Mouse (Mus musculus) bone marrow, adult 2 months (tissue): ENCODE data around the gene Pde4dip. TPM values are rescaled to one million over a fixed set of nuclear protein-coding genes. Genes with fewer than 3 reads are reported as not detected.
A peak's percentile ranks its signal among the peaks of the same experiment; 100 is the strongest.

Experiments
- H3K27ac ChIP-seq: fragments of 200-500 bp; 2 replicates; pipeline ENCODE4 v1.5.1; 2012; ENCODE audit warnings: low read depth, mild to moderate bottlenecking, control low read depth, inconsistent platforms, low read length; ENCODE audit not compliant: control insufficient read depth, poor library complexity, insufficient read depth
- H3K4me1 ChIP-seq: fragments of 200-500 bp; 2 replicates; pipeline ENCODE4 v1.6.1; 2011; ENCODE audit warnings: low read length; ENCODE audit not compliant: control insufficient read depth, insufficient read depth
- H3K4me3 ChIP-seq: fragments of 200-500 bp; replicated peaks from 2 replicates; pipeline ENCODE3; 2011; ENCODE audit warnings: mild to moderate bottlenecking, low read depth, low read length, control low read depth; ENCODE audit not compliant: control insufficient read depth
- CTCF ChIP-seq: fragments of 200-500 bp; IDR thresholded peaks from 2 replicates; pipeline ENCODE4 v1.5.1; 2011; ENCODE audit warnings: low read length, control low read depth; ENCODE audit not compliant: control insufficient read depth, insufficient read depth
- POLR2A ChIP-seq: fragments of 200-500 bp; IDR thresholded peaks from 2 replicates; pipeline ENCODE4 v1.6.1; 2011; ENCODE audit warnings: low read depth, mild to moderate bottlenecking, control low read depth, low read length, borderline replicate concordance; ENCODE audit not compliant: control insufficient read depth
- WGBS: fragments of 180-500 bp; shearing (Covaris S2); methylation state at CpG from one replicate; pipeline ENCODE4 v1.1.7; 2018; 5-methylcytosine and 5-hydroxymethylcytosine counted together
- polyA plus RNA-seq: library from polyadenylated mRNA; stranded (reverse); fragments of >200 nt; gene quantifications from 2 replicates; pipeline ENCODE4 v1.2.4, GENCODE M21; 2011; ENCODE audit warnings: low replicate concordance; ENCODE audit not compliant: missing spikeins, insufficient read depth, insufficient read length

The Pde4dip gene
- 7.5 and 12.7 TPM in 2 replicates for polyA plus RNA-seq

DNA sequence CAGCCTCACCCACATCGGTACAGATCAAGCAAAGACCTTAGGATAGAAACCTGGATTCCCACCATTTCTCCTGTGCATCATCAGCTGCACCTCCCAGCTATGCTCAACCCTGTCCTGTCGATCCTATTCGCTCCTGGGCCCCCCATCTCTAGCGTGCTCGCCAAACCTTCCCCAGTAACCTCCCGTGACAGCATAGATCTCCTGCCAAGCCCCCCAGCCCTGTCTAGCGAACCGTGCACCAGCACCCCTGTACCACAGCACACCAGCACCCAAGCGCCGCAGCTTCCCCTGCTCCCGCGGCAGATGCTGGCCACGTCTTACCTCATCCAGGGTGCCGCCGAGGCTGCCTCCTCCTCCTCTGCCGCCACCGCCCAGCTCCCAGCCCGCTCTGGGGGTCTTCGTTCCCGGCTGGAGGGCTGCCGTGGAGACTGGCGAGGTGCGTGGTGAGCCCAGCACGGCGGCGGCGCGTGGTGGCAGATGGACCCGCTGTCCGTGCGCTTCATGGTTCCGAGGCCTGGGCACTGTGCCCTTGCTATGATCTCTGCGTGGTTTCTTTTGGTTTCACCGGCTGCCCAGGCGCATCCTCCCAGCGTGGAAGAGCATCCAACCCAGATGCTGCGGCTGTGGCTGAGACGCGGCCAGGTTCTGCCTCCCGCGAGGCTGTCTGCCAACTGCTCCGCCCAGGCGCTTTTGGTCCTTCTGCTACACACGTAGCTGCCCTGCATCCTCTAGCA is at the start of gene Pde4dip:
Gene Pde4dip, minus strand, starts transcription at position 540 of the 734 bp plus-strand sequence.
- TF ChIP-seq POLR2A: no peak
- Histone ChIP-seq H3K27ac (no peak within 1 kb of the TSS), H3K4me1 (no peaks in the 10 kb centered on the region), H3K4me3 (no peak within 1 kb of the TSS)
- WGBS: 3% methylated on average over 44 of the region's 44 CpGs

DNA sequence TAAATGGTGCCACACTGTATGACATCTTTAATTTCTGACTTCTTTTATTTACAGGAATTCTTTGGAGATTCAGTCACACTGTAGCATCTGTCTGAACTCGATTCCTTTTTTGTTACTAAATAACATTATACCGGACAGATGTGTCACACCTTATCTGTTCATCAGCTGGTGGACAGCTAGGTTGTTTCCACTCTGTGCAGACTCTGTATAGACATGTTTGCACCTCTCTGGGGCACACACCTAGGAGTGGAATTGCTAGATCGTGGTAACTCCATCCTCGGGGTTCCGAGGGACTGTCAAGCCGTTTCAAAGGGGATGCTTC is 49.4 kb upstream of the Pde4dip start:
- WGBS: 60% methylated on average over 6 of the region's 6 CpGs
- H3K27ac ChIP-seq: no peak overlapping the region
- H3K4me1 ChIP-seq: peaks cover 3% of the 10 kb centered on the region; the same call in 1 of the 2 replicates
- TF ChIP-seq POLR2A (no peak), CTCF (no peak)
- no peak overlapping the region for H3K4me3 ChIP-seq

DNA sequence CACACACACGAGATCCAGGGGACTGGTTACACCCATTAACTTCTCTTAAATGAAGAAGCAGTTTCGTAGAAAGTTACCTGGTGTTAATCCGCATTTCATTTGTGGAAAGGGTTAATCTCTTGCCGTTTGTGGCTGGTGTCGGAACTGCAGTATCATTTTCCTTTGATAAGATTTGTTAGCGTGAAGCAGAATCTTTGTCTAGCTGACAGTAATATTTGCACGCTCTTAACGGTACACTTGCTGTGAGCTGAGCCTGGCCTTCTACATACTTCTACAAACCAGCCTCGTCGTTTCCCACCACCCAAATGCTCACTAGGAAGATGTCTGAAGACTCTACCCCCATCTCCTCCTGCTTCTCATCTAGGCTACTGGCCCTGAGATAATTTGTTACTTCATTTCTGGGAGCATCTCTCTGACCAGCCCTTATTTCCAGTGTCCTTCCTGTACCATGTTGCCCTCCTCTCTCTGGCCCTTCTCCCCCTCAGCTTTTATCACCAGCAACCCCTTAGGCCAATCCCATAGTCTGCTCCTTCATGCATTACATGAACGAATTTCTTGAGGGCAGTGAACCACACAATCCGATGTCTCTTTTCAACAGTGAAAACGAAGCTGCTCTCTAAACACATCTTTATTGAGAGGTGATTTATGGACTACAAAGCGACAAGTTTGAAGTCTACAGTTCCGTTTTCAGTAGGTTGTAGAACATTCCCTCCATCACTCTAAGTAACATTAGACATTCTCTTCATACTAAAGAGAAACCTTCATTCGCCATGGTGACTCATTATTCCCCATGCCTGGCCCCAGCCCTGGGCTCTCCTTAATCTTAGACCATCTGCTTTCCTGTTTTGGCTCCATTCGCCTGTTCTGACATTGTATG is 48.8 kb upstream of the Pde4dip start:
- WGBS: 19% methylated on average over 17 of the region's 17 CpGs
- H3K4me3 ChIP-seq: no peak overlapping the region
- H3K4me1 ChIP-seq: peaks cover 3% of the 10 kb centered on the region; the same call in 1 of the 2 replicates
- no peak for TF ChIP-seq POLR2A
- no peak for TF ChIP-seq CTCF
- H3K27ac ChIP-seq: no peak overlapping the region

DNA sequence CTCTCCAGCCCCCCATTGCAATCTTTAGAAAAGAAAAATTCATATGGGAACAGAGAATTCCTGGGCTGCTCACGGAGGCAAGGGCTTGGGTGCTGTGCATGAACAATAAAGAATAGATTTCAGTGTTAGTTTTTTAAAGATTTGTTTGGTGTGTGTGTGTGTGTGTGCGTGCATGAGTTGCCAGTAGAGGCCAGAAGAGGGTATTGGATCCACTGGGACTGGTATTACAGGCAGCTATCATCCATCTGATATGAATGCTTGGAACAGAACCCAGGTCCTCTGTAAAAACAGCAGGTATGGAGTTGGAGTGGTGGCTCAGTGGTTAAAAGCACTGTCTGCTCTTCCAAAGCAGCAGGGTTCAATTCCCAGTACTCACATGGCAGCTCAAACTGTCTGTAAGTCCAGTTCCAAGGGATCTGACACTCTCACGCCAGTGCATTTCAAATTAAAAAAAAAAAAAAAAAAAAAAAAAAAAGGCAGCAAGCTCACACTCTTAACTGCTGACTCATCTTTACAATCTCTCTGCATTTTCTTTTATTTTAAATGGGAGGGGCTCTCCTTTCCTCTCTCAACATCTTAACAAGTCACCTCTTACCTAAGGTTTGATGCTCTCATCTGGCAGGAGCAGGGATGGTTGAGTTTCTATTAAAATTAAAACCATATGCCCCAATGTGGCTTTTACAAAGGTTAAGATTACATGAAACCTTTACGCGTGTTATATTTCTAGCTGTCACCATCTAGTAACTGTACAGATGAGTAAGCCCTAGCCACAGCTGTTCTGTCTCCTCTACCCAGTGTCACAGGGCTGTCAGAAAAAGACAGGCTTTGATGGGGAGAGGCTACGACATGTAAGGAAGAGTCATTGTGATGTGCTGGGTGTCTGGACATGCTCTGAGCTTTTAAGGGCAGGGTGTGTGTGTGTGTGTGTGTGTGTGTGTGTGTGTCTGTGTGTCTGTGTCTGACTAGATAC is 46.1 kb upstream of the Pde4dip start:
- TF ChIP-seq CTCF (no peak), POLR2A (no peak)
- Histone ChIP-seq H3K27ac (no peak overlapping the region), H3K4me1 (peaks cover 11% of the 10 kb centered on the region; the same call in 1 of the 2 replicates), H3K4me3 (no peak overlapping the region)
- 71% methylated on average over 6 of the region's 6 CpGs for WGBS

DNA sequence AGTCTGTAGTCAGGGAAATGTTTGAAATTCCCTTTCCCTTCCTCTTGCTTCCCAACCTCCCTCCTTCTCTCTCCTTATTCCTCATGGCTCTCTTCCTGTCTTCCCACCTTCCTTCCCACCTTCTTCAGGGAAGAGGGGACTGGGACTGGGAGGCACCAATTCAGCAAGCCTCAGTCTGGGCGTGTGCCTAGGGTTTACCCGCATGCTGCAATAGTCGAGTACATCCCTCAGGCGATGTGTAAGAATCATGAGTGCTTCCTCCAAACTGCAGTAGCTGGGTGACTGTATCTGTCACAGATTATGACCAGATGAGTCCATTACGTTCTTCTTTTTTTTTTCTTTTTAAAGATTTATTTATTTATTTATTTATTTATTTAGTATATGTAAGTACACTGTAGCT is 45.3 kb upstream of the Pde4dip start:
- WGBS: 22% methylated on average over 5 of the region's 5 CpGs
- H3K4me1 ChIP-seq: peaks cover 13% of the 10 kb centered on the region; the same call in 1 of the 2 replicates
- H3K4me3 ChIP-seq: no peak overlapping the region
- no peak for TF ChIP-seq CTCF
- no peak for TF ChIP-seq POLR2A
- peak overlapping the region; percentile 74; the same call in 1 of the 2 replicates for H3K27ac ChIP-seq

DNA sequence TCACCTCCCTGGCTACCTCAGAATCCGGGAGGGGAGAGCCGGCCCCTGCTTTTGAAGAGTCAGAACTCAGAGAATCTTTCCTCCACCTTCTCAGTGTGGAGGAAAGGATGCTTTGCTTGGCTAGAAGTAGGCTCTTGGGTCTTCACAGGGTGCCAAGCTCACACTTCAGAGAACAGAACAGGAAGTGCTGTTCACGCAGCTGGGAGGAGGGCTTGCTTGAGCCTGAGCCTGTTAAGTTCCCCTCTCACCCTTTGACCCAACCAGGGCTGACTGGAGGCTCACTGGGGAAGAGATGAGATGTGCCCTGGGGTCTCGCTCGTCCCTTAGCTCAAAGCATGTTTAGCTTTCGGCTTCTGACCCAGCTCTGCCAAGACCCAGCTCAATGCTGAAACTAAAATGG is 44.7 kb upstream of the Pde4dip start:
- WGBS: 7% methylated on average over 6 of the region's 6 CpGs
- TF ChIP-seq POLR2A: no peak
- no peak for TF ChIP-seq CTCF
- Histone ChIP-seq H3K27ac (peak overlapping the region; percentile 74), H3K4me3 (peak overlapping the region; percentile 5), H3K4me1 (peaks cover 13% of the 10 kb centered on the region; the same call in 1 of the 2 replicates)

DNA sequence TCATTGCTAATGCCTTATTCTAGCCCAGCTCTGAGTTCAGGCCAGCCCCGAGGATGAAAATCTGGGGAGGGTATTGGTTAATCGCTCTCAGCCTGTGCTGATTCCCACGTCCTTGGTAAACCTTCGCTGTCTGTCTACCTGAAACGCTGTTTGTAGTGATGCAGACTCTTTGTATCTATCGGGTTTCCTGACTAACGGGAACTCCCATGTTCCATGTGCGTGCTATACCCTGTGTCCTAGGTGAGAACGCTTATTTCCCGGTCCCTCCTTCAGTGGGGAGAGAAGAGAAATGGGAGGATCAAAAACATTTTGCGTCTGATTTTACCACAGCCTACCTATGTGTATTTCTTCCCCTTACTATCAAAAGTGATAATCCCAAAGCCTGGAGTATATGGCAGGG is 44.3 kb upstream of the Pde4dip start:
- H3K4me3 ChIP-seq: no peak overlapping the region
- TF ChIP-seq POLR2A: no peak
- no peak for TF ChIP-seq CTCF
- 10% methylated on average over 11 of the region's 11 CpGs for WGBS
- H3K4me1 ChIP-seq: peaks cover 13% of the 10 kb centered on the region; the same call in 1 of the 2 replicates
- H3K27ac ChIP-seq: peak overlapping the region; percentile 40; the same call in 1 of the 2 replicates

DNA sequence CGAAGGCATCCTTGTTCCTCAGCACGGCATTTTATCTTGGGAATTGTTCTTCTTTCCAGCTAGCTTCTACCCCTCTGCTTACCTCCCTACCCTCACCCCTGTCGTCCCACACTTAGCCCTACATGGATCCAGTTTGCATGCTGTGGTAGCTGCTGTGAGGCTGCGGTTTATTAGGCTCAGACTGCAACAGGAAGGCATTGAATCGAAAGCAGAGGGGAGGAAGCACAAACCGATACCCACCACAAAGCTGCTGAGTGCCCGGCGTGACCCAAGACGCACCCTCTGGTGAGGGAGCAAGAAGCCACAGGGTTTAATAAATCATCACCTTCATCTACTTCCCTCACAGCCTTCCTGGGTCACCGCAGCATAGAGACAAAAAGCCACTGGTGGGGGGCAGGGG is 43.6 kb upstream of the Pde4dip start:
- under 1% methylated on average over 10 of the region's 10 CpGs for WGBS

More for the DNA sequence above, 43.6 kb upstream of the Pde4dip start:
- Histone ChIP-seq H3K27ac (peak overlapping the region; percentile 60; the same call in 1 of the 2 replicates), H3K4me1 (peaks cover 13% of the 10 kb centered on the region; the same call in 1 of the 2 replicates), H3K4me3 (peak overlapping the region; percentile 60)
- TF ChIP-seq POLR2A: no peak
- no peak for TF ChIP-seq CTCF
